Mouse (Mus musculus): ENCODE results near the gene a. TPM values are rescaled to one million over a fixed set of nuclear protein-coding genes. Genes with fewer than 3 reads are reported as not detected.

a gene
- polyA plus RNA-seq, 1 experiment, result not detected

- TF ChIP-seq CTCF (IDR thresholded peaks at IDR 0.05; ENCODE audit: low read depth, low read length), result no peak
- TF ChIP-seq EP300 (IDR thresholded peaks at IDR 0.05; ENCODE audit: insufficient read depth, low read depth, low read length), result no peak
- no peak for TF ChIP-seq POLR2A (IDR thresholded peaks at IDR 0.05; ENCODE audit: insufficient read depth, low read length)
- no peaks in the 10 kb centered on the region for H3K27me3 ChIP-seq (ENCODE audit: control insufficient read depth, insufficient read depth, low read length, poor library complexity, severe bottlenecking)
Measured at GRCm38 (mm10) chr2:155081056-155081455, 289.9 kb downstream of the a start.

GRCm38 (mm10) chr2:155082121-155082803, 291.1 kb downstream of the a start:
- TF ChIP-seq CTCF (IDR thresholded peaks at IDR 0.05; ENCODE audit: low read depth, low read length) (peak; percentile 85), EP300 (IDR thresholded peaks at IDR 0.05; ENCODE audit: insufficient read depth, low read depth, low read length) (no peak), POLR2A (IDR thresholded peaks at IDR 0.05; ENCODE audit: insufficient read depth, low read length) (no peak)
- Histone ChIP-seq H3K4me3 (ENCODE audit: low read depth, low read length) (no peak overlapping the region), H3K27ac (ENCODE audit: insufficient read depth, low read length) (no peak overlapping the region), H3K36me3 (ENCODE audit: control insufficient read depth, insufficient read depth, low read length, poor library complexity, severe bottlenecking) (no peaks in the 10 kb centered on the region), H3K4me1 (ENCODE audit: control insufficient read depth, insufficient read depth, low read length) (no peaks in the 10 kb centered on the region), H3K9ac (ENCODE audit: low read depth, poor library complexity, severe bottlenecking) (no peak overlapping the region), H3K27me3 (ENCODE audit: control insufficient read depth, insufficient read depth, low read length, poor library complexity, severe bottlenecking) (no peaks in the 10 kb centered on the region), H3K9me3 (replicated peaks; ENCODE audit: control insufficient read depth, insufficient read depth, low read length, poor library complexity, severe bottlenecking) (no peaks in the 10 kb centered on the region)

More at GRCm38 (mm10) chr2:155081056-155081455, 289.9 kb downstream of the a start:
- no peaks in the 10 kb centered on the region for H3K4me1 ChIP-seq (ENCODE audit: control insufficient read depth, insufficient read depth, low read length)
- no peaks in the 10 kb centered on the region for H3K36me3 ChIP-seq (ENCODE audit: control insufficient read depth, insufficient read depth, low read length, poor library complexity, severe bottlenecking)
- H3K9me3 ChIP-seq (replicated peaks; ENCODE audit: control insufficient read depth, insufficient read depth, low read length, poor library complexity, severe bottlenecking), result no peaks in the 10 kb centered on the region
- H3K9ac ChIP-seq (ENCODE audit: low read depth, poor library complexity, severe bottlenecking), result no peak overlapping the region
- H3K4me3 ChIP-seq (ENCODE audit: low read depth, low read length), result no peak overlapping the region
- no peak overlapping the region for H3K27ac ChIP-seq (ENCODE audit: insufficient read depth, low read length)

DNA sequence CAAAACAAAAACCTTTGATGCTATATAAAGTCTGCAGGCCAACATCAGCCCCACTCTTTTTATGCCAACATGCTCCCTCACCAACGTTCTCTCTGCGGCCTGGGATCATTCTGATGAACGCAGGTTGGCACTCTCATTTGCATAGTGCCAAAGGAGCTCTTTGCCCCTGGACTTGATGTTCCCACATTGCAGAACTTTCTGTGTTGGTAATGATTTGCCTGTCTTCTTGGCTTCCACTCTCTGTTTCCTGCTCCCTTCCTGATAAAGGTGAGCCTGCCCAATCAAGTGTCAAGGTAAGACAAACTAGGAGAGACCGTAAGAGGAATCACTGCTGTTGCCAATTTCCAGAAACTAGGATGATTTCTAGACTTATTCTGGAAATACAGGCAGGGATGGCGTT, 293.3 kb downstream of the a start:
- Histone ChIP-seq H3K27ac (ENCODE audit: insufficient read depth, low read length) (no peak overlapping the region), H3K36me3 (ENCODE audit: control insufficient read depth, insufficient read depth, low read length, poor library complexity, severe bottlenecking) (no peaks in the 10 kb centered on the region), H3K9ac (ENCODE audit: low read depth, poor library complexity, severe bottlenecking) (no peak overlapping the region), H3K9me3 (replicated peaks; ENCODE audit: control insufficient read depth, insufficient read depth, low read length, poor library complexity, severe bottlenecking) (no peaks in the 10 kb centered on the region), H3K4me3 (ENCODE audit: low read depth, low read length) (no peak overlapping the region), H3K4me1 (ENCODE audit: control insufficient read depth, insufficient read depth, low read length) (no peaks in the 10 kb centered on the region), H3K27me3 (ENCODE audit: control insufficient read depth, insufficient read depth, low read length, poor library complexity, severe bottlenecking) (no peaks in the 10 kb centered on the region)
- TF ChIP-seq CTCF (IDR thresholded peaks at IDR 0.05; ENCODE audit: low read depth, low read length), result no peak
- no peak for TF ChIP-seq POLR2A (IDR thresholded peaks at IDR 0.05; ENCODE audit: insufficient read depth, low read length)
- TF ChIP-seq EP300 (IDR thresholded peaks at IDR 0.05; ENCODE audit: insufficient read depth, low read depth, low read length), result no peak

DNA sequence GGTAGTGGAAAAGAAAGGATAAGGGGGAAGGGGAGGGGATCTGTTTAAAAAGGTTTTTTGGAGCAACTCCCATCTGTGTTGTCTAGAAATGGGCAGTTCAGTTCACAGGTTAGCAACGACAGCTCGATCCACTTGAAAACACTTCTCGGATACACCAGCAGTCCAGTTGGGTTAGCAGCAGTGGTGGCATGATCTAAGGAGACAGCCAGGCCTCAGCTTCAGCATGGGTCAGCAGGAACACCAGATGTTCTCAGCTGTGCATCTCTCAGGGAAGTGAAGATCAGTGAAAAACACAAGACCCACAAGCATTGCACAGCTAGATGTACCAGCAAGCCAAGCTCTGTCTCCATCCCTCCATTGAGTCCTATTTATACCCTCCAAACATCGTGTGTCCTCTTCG, 295.1 kb downstream of the a start:
- Histone ChIP-seq H3K4me1 (ENCODE audit: control insufficient read depth, insufficient read depth, low read length) (no peaks in the 10 kb centered on the region), H3K36me3 (ENCODE audit: control insufficient read depth, insufficient read depth, low read length, poor library complexity, severe bottlenecking) (no peaks in the 10 kb centered on the region), H3K9me3 (replicated peaks; ENCODE audit: control insufficient read depth, insufficient read depth, low read length, poor library complexity, severe bottlenecking) (no peaks in the 10 kb centered on the region), H3K9ac (ENCODE audit: low read depth, poor library complexity, severe bottlenecking) (no peak overlapping the region), H3K4me3 (ENCODE audit: low read depth, low read length) (no peak overlapping the region), H3K27me3 (ENCODE audit: control insufficient read depth, insufficient read depth, low read length, poor library complexity, severe bottlenecking) (no peaks in the 10 kb centered on the region), H3K27ac (ENCODE audit: insufficient read depth, low read length) (no peak overlapping the region)
- TF ChIP-seq POLR2A (IDR thresholded peaks at IDR 0.05; ENCODE audit: insufficient read depth, low read length) (no peak), EP300 (IDR thresholded peaks at IDR 0.05; ENCODE audit: insufficient read depth, low read depth, low read length) (no peak), CTCF (IDR thresholded peaks at IDR 0.05; ENCODE audit: low read depth, low read length) (no peak)

GRCm38 (mm10) chr2:155088264-155088663, 297.1 kb downstream of the a start:
- H3K36me3 ChIP-seq (ENCODE audit: control insufficient read depth, insufficient read depth, low read length, poor library complexity, severe bottlenecking), result no peaks in the 10 kb centered on the region
- no peaks in the 10 kb centered on the region for H3K4me1 ChIP-seq (ENCODE audit: control insufficient read depth, insufficient read depth, low read length)
- H3K27ac ChIP-seq (ENCODE audit: insufficient read depth, low read length), result no peak overlapping the region
- no peaks in the 10 kb centered on the region for H3K27me3 ChIP-seq (ENCODE audit: control insufficient read depth, insufficient read depth, low read length, poor library complexity, severe bottlenecking)
- TF ChIP-seq POLR2A (IDR thresholded peaks at IDR 0.05; ENCODE audit: insufficient read depth, low read length) (no peak), CTCF (IDR thresholded peaks at IDR 0.05; ENCODE audit: low read depth, low read length) (no peak), EP300 (IDR thresholded peaks at IDR 0.05; ENCODE audit: insufficient read depth, low read depth, low read length) (no peak)
- H3K9me3 ChIP-seq (replicated peaks; ENCODE audit: control insufficient read depth, insufficient read depth, low read length, poor library complexity, severe bottlenecking), result no peaks in the 10 kb centered on the region
- H3K4me3 ChIP-seq (ENCODE audit: low read depth, low read length), result no peak overlapping the region
- no peak overlapping the region for H3K9ac ChIP-seq (ENCODE audit: low read depth, poor library complexity, severe bottlenecking)

DNA sequence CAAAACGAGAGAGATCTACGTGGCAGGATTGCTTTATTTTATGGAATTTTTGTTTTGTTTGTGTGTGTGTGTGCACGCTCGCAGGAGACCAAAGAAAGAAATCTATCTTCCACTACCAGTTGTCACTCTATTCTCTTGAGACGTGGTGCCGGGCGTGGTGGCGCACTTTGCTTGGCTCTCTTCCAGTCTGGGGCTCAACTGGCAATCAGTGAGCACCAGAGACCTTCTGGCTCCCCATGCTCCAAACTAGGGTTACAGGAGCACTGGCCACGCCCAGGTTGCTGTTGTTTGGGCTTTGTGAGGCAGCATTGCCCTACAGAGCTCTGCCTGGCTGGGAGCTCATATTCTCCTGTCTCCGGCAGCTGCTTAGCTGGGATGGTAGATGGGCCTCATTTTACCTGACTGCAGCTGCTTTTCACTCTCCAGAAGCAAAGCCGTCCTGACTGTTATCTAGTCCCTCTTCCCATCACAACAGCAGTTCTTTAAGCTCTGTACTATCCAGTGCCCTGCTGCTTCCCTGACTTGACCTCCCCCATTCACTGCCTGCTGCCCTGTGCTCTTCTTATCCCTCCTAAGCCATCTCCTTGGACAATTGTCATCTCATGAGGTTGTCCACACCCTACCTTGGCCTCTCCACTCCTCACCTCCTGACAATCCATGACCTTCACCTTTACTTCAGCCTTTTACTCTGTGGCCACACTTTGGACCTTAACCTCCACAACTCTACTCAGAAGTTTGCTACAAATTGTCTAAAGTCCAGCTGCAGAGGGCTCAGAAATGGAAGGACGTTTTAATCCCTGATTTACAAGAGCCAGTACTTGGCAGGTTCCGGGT, 299.9 kb downstream of the a start:
- no peak overlapping the region for H3K9ac ChIP-seq (ENCODE audit: low read depth, poor library complexity, severe bottlenecking)
- H3K4me1 ChIP-seq (ENCODE audit: control insufficient read depth, insufficient read depth, low read length), result no peaks in the 10 kb centered on the region
- no peaks in the 10 kb centered on the region for H3K9me3 ChIP-seq (replicated peaks; ENCODE audit: control insufficient read depth, insufficient read depth, low read length, poor library complexity, severe bottlenecking)
- no peak overlapping the region for H3K27ac ChIP-seq (ENCODE audit: insufficient read depth, low read length)
- H3K4me3 ChIP-seq (ENCODE audit: low read depth, low read length), result no peak overlapping the region
- TF ChIP-seq EP300 (IDR thresholded peaks at IDR 0.05; ENCODE audit: insufficient read depth, low read depth, low read length) (no peak), POLR2A (IDR thresholded peaks at IDR 0.05; ENCODE audit: insufficient read depth, low read length) (no peak), CTCF (IDR thresholded peaks at IDR 0.05; ENCODE audit: low read depth, low read length) (no peak)
- no peaks in the 10 kb centered on the region for H3K27me3 ChIP-seq (ENCODE audit: control insufficient read depth, insufficient read depth, low read length, poor library complexity, severe bottlenecking)
- no peaks in the 10 kb centered on the region for H3K36me3 ChIP-seq (ENCODE audit: control insufficient read depth, insufficient read depth, low read length, poor library complexity, severe bottlenecking)

All from ES-Bruce4 (cell line).